Mouse (Mus musculus): Measurements from ENCODE around the gene Cd33.
A peak's percentile ranks its signal among the peaks of the same experiment; 100 is the strongest.

Cd33 gene

DNA sequence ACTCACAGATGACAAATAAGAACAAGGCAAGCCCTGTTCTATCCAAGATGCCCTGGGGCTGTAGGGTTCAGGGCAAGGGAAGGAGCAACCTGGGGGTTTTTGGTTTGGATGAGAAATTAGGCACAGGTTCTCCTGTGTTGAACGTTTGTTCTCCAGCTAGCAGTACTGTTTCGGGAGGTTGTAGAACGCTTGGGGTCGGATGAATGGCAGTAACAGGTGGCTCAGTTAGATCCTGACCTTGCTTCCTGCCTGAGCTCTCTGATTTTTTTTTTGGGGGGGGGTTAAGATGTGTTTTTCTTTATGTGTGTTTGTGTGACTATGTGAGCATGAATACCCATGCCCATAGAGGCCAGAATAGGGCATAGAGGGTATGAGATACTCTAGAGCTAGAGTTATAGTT is 31.7 kb downstream of the Cd33 start:
- DNase-seq: no peak

DNA sequence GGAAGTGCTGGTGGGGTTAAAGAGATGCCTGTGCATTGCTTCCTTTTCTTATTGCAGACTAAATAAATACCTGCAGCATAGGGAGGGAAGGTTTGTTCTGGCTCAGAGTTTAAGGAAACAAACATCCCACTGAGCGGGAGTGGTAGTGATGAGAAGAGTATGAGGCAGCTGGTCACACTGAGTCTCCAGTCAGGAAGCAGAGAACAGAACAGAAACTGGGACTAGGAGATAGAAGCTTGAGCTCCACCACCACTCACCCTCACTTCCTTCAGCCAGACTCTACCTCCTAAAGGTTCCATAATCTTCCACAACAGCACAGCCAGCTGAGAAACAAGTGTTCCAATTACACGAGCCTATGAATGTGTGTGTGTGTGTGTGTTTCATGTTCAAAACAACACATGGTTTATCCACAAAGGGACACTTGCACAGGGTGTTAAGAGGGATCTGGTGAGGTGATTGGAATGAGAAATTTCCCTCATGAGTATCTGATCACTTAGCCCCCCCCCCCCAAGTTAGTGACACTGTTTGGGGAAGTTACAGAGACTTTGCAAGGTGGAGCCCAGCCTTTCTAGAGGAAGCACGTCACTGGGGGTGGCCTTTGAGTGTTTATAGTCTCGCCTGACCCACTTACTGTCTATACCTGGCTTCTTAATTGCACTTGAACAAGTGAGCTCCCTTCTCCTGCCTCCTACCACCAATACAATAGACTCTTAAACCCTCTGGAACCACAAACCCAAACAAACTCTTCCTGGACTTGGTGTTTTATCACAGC is 32.3 kb downstream of the Cd33 start:
- no peak for DNase-seq

- DNase-seq: no peak
Measured at GRCm38 (mm10) chr7:43495343-43496021, 48.7 kb downstream of the Cd33 start.

DNA sequence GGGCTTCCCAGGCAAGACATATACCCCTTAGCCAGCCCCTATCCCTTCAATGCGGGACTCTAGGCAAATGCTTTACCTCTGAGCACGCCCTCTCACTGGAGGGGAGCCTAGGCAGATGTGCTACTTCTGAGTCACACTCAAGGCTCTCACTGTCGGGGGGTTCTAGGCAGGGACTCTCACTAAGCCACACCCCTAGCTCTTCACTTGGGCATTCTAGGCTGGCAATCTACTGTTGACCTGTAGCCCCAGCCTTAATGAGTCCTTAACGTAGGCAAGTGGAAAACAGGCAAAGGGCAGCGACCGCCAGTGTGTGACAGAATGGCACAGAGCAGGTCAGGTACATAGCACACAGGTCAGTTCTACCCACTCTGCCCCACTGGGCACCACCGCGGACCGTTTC is 53.4 kb downstream of the Cd33 start:
- no peak for DNase-seq

DNA sequence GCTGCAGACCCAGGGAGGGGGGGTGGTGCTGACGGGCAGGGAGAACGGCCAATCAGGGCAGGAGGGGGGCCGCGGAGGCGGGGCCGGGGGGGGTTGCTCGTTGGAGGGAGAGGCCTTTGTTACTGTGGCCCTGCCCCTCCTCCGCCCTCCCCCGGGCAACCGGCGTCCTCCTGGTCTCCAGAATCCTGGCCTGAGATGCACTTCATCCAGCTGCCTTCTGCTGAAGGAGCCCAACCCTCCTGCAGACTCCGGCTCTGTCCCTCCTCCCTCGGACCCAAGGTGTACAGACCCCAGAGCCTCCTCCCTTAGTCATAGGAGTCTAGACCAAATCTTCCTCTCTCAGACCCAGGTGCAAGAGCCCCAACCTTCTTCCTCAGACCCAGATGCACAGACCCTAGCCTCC is 54.0 kb downstream of the Cd33 start:
- no peak for DNase-seq

DNA sequence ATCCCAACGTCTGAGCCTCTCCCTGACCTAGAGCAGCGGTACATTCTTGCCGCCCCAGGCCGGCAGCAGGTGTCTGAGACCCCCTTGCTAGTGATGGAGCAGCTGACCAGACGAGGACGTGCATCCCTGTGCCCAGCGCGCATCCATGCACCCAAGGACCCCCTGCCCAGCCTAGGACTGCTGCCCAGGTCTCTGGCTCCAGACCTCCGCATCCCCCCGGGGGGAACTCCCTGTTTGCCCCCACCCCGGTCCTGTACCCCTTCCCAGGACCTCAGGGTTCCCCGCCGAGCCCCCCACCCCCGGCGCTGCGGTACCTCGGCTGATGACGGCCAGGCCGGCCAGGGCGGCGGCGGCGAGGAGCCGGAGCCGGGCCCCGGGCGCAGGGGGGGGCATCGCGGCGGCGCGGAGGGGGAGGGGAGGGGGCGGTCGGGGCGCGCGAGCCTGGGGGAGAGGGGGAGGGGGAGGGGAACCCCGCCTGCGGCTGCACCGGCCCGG is 54.5 kb downstream of the Cd33 start, which contains the start of gene Iglon5:
Gene Iglon5, minus strand, starts transcription at position 445 of the 495 bp plus-strand sequence.
- DNase-seq: no peak

DNA sequence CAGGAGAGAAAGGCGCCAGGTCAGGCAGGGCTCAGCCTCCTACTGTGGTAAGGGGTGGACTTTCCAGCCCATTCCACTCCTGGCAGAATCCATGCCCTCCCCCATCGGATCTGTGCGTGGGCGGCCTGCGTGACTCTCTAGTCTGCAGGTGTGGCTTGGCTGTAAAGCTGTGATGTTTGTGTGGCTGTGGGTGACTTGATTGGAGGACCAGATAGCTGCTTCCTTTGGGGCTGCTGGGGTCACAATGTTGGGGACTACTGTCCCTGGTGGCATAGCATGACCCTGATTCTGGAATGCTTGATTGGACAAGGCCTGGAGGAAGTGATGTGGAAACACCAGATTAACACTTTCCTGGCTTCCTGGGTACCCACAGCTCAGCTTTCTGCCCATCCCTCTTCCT is 55.6 kb downstream of the Cd33 start:
- no peak for DNase-seq

- DNase-seq: no peak
Measured at GRCm38 (mm10) chr7:43483236-43483635, 61.0 kb downstream of the Cd33 start.

GRCm38 (mm10) chr7:43482090-43482716 is 62.0 kb downstream of the Cd33 start:
- DNase-seq: no peak

- DNase-seq: no peak
Measured at GRCm38 (mm10) chr7:43481191-43481590, 63.0 kb downstream of the Cd33 start.

DNA sequence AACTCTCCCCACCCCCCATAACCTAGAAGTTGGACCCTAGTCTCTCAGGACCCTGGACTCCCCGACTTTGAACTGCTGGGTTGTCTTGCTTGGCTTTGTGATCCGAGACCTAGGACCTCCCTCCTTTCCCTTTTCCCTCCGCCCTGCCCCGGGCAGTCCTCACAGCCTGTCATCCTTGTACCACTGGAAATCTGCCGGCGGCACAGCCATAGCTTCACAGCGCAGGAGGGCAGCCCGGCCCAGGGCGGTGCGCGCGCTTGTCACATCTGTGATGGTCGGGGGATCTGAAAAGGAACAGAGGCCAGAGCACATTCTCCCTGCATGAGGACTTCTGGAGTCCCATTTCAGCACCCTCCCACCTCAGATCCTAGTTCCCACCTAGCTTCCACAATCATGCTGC is 67.9 kb downstream of the Cd33 start:
- no peak for DNase-seq

GRCm38 (mm10) chr7:43475706-43476105 is 68.5 kb downstream of the Cd33 start:
- peak; percentile 15 for DNase-seq

Data from thymus, postnatal 25 days (tissue).